Mouse (Mus musculus) limb, embryonic 12.5 days (tissue): ENCODE measurements at regions not wholly inside any gene's neighbourhood (a gene's known extent, or its start where the extent isn't known, plus 50 kb on each side); places are given as distances from the start of the nearest gene placed in this dataset.

ENCODE experiments used
- ATAC-seq: fragments of 200-750 bp; cut with Nextera tagmentation; 2 replicates; pipeline ENCODE4 v1.8.0; 2017; ENCODE audit warnings: low read depth, moderate TSS enrichment; ENCODE audit not compliant: insufficient number of reproducible peaks, insufficient read depth, low FRiP score, low TSS enrichment
- H3K27ac ChIP-seq: fragments of 300-500 bp; sonication (generic); 2 replicates; pipeline ENCODE4 v1.5.1; 2016; ENCODE audit warnings: mild to moderate bottlenecking, moderate library complexity
- H3K27me3 ChIP-seq: fragments of 300-500 bp; sonication (generic); 2 replicates; pipeline ENCODE4 v1.6.1; 2016; ENCODE audit warnings: mild to moderate bottlenecking, moderate library complexity
- H3K36me3 ChIP-seq: fragments of 300-500 bp; sonication (generic); 2 replicates; pipeline ENCODE4 v1.6.1; 2016; ENCODE audit warnings: mild to moderate bottlenecking, moderate library complexity
- H3K4me1 ChIP-seq: fragments of 300-500 bp; sonication (generic); replicated peaks from 2 replicates; pipeline ENCODE4 v1.6.1; 2016
- H3K4me2 ChIP-seq: fragments of 300-500 bp; sonication (generic); 2 replicates; pipeline ENCODE4 v1.6.1; 2016; ENCODE audit warnings: mild to moderate bottlenecking, moderate library complexity
- H3K4me3 ChIP-seq: fragments of 300-500 bp; sonication (generic); replicated peaks from 2 replicates; pipeline ENCODE4 v1.5.1; 2016; ENCODE audit warnings: mild to moderate bottlenecking
- H3K9ac ChIP-seq: fragments of 300-500 bp; sonication (generic); replicated peaks from 2 replicates; pipeline ENCODE4 v1.6.1; 2016; ENCODE audit warnings: mild to moderate bottlenecking, moderate library complexity
- H3K9me3 ChIP-seq: fragments of 300-500 bp; sonication (generic); 2 replicates; pipeline ENCODE4 v1.6.1; 2016; ENCODE audit warnings: mild to moderate bottlenecking, moderate library complexity
- WGBS: fragments of 180-500 bp; shearing (Covaris S2); methylation state at CpG from one replicate; pipeline ENCODE4 v1.1.7; 2016; 5-methylcytosine and 5-hydroxymethylcytosine counted together

DNA sequence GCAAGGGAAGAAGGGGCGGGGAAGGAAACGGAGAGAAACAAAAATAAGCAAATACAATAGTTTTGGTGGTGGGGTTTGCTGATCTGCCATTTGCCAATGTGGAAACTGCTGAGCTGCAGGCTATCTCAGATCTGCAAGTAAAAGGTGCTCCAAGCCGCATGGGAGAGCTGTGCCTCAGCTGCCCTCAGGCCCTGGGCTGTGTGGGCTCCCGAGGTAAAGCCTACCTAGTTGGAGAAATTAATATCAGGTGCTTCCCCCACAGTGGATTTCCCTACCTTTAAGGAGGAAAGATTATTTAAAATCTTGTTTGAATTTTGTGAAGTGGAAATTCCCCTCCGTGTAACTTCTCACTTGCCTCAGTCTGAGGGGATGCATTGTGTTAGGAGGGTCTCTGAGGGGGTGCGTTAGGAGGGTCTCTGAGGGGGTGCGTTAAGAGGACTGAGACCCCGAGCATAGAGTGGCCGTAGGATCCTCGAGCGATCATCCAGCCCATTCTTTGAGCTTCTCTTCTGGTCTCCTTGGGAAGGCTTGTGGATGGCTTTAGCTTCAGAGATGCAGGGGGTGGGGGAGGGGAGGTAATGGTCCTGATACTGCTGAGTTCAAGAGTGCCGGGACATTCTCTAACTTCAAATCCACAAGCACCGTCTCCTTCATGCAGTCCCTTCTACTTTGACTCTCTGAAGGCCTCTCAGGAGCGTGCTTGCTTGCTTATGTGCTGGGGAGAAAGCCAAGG is 89.9 kb upstream of the Ccnd2 start:
- no peaks in the 10 kb centered on the region for H3K9me3 ChIP-seq
- H3K27me3 ChIP-seq = no peaks in the 10 kb centered on the region
- WGBS = 61% methylated on average over 14 of the region's 14 CpGs
- no peak overlapping the region for H3K4me2 ChIP-seq
- no peaks in the 10 kb centered on the region for H3K36me3 ChIP-seq
- H3K27ac ChIP-seq = peak overlapping the region; percentile 53; the same call in 1 of the 2 replicates
- no peak for ATAC-seq
- H3K4me3 ChIP-seq = no peak overlapping the region
- H3K4me1 ChIP-seq = peaks cover 31% of the 10 kb centered on the region
- no peak overlapping the region for H3K9ac ChIP-seq

DNA sequence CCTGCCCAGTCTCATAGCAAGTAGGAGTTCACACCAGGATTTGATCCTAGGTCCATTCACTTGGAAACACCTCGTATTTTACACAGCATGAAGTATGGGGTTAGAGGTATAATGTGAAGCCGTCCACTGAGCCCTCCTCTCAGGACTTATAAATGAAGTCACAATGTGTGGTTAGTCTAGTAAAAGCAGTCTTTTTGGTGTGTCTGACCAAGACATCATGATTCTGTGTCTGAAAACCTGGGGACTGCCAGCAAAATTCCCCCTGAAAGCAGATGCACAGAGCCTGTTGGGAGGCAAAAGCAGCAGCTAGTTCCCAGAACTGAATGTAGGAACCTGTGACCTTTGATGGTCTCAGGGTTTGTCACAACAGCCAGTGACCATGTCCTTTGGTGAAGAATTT is 91.0 kb upstream of the Ccnd2 start:
- ATAC-seq = no peak
- Histone ChIP-seq H3K4me1 (peaks cover 37% of the 10 kb centered on the region), H3K27ac (no peak overlapping the region), H3K27me3 (no peaks in the 10 kb centered on the region), H3K9ac (no peak overlapping the region), H3K9me3 (no peaks in the 10 kb centered on the region), H3K4me2 (no peak overlapping the region), H3K36me3 (no peaks in the 10 kb centered on the region), H3K4me3 (no peak overlapping the region)
- WGBS = 72% methylated on average over 2 of the region's 2 CpGs

DNA sequence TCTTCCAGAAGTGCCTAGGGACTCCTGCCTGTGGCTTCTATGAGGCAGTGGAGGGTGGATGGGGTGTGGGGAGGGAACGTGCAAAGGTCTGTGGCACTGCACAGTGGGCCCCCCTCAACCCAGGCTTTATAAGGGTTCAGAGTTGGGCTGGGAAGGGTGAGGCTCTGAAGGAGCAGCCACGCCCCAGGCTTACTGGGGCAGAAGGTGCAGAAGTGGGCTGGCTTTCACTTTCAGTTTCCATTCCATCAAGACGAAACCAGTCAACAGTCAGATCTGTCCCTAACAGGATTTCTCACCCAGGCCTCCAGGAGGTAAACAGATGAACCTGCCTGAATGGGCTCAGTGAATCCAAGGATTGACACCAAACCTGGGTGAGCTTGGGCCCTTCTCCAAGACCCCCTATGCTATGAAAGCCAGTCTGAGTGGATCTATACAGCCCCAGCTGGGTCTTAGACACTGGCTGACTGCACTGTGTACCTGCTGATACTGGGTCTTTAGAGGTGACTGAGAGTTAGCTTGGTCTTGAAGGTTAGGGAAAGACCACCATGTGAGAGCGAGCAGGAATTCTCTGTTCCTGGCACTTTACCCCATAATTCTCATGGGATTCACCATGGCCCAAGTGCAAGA is 93.9 kb upstream of the Ccnd2 start:
- ATAC-seq = no peak
- Histone ChIP-seq H3K27ac (no peak overlapping the region), H3K4me3 (no peak overlapping the region), H3K9ac (no peak overlapping the region), H3K4me1 (peaks cover 50% of the 10 kb centered on the region), H3K9me3 (no peaks in the 10 kb centered on the region), H3K36me3 (no peaks in the 10 kb centered on the region), H3K4me2 (no peak overlapping the region), H3K27me3 (no peaks in the 10 kb centered on the region)
- WGBS = 77% methylated on average over 4 of the region's 4 CpGs

DNA sequence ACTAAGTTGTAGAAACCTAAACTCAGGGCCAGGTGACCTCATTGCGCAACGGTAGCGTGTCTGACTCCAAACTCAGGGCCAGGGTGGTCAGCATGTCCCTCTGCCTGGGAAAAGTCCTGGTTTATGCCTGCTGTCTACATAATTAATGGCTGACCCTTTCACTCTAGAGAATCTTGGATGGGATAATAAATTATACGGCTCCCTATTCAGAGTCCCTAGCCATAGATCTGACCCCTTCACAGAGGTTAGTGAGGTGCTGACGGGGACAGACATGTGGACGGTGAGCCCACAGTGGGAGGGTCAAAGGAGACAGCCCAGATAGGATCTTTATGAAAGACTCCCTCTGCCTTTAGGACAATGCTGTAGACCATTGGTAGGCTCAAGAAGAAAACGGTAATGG is 94.7 kb upstream of the Ccnd2 start:
- no peak for ATAC-seq
- no peak overlapping the region for H3K4me3 ChIP-seq
- peaks cover 50% of the 10 kb centered on the region for H3K4me1 ChIP-seq
- H3K27me3 ChIP-seq = no peaks in the 10 kb centered on the region
- no peaks in the 10 kb centered on the region for H3K9me3 ChIP-seq
- WGBS = 61% methylated on average over 7 of the region's 7 CpGs
- no peak overlapping the region for H3K27ac ChIP-seq
- H3K36me3 ChIP-seq = no peaks in the 10 kb centered on the region
- H3K9ac ChIP-seq = no peak overlapping the region
- H3K4me2 ChIP-seq = no peak overlapping the region

DNA sequence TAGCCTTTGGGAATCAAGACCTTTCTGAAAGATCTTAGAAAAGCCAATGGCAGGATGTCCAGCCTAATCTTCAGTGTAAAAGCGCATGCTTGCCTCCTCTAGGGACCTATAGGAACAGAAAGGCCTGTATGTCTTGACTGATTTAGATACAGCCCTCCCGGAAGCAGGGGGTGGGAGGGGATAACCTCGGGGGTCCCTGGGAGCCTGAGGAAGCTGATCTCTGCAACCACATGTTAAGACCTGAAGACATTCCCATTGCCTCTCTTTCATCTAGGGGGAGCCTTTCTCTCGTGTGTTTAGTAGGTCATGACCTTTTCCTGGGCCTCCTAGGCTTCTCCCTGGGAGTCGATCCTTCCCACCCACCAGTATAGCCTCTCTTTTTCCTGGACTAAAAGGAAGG is 95.3 kb upstream of the Ccnd2 start:
- ATAC-seq = no peak
- 35% methylated on average over 5 of the region's 5 CpGs for WGBS
- Histone ChIP-seq H3K4me2 (no peak overlapping the region), H3K4me3 (no peak overlapping the region), H3K36me3 (no peaks in the 10 kb centered on the region), H3K4me1 (peaks cover 49% of the 10 kb centered on the region), H3K9ac (no peak overlapping the region), H3K27me3 (no peaks in the 10 kb centered on the region), H3K9me3 (no peaks in the 10 kb centered on the region), H3K27ac (no peak overlapping the region)

DNA sequence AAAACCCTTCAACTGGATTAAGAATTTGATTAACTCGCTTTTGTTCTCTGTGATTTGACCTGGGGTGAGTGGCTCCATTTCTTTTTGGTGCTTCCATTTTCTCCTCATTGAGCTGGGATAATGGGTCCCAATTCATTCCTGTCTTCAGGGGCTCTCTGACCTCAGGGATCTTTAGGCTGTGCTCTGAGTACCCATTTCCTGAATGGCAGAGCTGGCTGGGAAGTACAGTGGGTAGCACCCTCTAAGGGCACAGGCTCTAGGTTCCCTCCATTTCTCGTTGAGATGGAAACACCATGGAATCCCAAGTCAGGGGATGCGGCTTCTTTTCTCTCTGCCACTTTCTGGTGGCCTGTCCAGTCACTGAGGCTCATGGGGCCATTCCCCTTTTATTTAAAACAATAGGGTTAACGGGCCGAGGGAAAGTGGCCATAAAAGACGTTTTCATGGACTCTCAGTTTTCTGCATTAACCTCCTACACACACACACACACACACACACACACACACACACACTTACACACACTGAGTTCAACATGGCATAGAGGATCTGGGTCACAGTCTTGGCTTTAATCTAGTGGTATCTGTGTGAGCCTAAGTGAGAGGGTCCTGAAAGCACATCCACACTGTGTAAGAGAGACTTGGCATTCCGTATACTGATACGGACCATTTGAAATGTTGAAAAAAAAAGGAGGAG is 98.3 kb upstream of the Ccnd2 start:
- H3K27me3 ChIP-seq = no peaks in the 10 kb centered on the region
- H3K4me2 ChIP-seq = peak overlapping the region; percentile 55
- peak overlapping the region; percentile 99 for H3K27ac ChIP-seq
- ATAC-seq = no peak
- no peaks in the 10 kb centered on the region for H3K36me3 ChIP-seq
- peaks cover 58% of the 10 kb centered on the region for H3K4me1 ChIP-seq
- 32% methylated on average over 8 of the region's 8 CpGs for WGBS
- no peak overlapping the region for H3K4me3 ChIP-seq
- H3K9me3 ChIP-seq = no peaks in the 10 kb centered on the region
- H3K9ac ChIP-seq = no peak overlapping the region

DNA sequence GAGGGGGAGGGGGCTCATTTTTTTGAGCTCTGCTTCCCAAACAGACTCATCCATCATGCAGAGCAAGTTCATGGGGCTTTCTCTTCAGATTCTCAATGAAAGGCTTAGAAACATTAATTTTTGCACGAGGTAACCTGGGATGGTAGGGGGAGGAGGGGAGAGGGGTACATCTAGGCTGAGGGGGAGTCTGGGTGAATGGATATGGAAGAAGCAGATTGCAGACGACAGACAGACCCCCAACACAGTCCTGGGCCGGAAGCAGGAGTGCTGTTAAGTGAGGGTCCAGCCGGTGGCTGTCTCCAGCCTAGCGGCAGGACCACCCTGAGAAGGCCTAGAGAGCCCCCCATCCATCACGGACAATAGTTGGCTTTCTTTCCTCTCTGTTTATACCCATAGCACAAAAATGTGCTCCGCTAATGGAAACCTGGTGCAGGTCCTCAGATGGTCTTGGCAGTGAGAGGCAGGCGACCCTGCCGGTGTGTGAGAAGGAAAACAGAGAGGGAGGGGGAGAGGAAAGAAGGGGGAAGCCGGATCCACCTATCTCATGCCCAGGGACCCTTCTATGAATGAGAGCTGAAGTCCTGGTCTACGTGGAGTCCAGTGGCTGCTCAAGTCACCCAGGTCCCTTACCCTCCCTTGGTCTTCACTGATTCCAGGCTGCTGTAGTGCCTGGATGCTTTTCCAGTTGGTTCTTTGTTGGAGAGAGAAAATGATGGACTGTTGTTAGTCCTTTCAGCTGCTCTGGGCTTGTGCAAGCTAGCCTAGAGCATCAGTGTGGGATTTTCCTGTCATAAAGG is 99.1 kb upstream of the Ccnd2 start:
- H3K4me3 ChIP-seq = peak overlapping the region; percentile 24
- ATAC-seq = peak; percentile 62
- H3K9ac ChIP-seq = peak overlapping the region; percentile 44
- H3K27ac ChIP-seq = peak overlapping the region; percentile 99
- H3K4me1 ChIP-seq = peaks cover 58% of the 10 kb centered on the region
- H3K4me2 ChIP-seq = peak overlapping the region; percentile 55
- H3K9me3 ChIP-seq = no peaks in the 10 kb centered on the region
- no peaks in the 10 kb centered on the region for H3K27me3 ChIP-seq
- H3K36me3 ChIP-seq = no peaks in the 10 kb centered on the region
- 2% methylated on average over 11 of the region's 11 CpGs for WGBS

DNA sequence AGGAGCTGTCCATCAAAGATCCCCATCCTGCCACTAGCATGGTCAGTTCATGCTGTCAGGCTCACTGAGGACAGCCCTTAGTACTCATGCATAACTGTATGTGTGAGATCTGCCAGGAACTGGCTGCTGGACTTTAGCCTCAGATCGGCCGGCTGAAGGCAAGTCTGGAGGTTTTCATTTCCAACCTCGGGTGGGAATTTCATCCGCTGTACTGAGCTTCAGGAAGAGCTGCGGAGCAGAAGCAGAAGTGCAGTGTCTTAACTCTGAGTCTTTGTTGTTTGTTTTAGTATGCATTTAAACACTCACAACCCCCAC is 99.6 kb upstream of the Ccnd2 start:
- Histone ChIP-seq H3K36me3 (no peaks in the 10 kb centered on the region), H3K4me3 (peak overlapping the region; percentile 24), H3K4me2 (peak overlapping the region; percentile 55), H3K27me3 (no peaks in the 10 kb centered on the region), H3K9ac (peak overlapping the region; percentile 44), H3K9me3 (no peaks in the 10 kb centered on the region), H3K27ac (peak overlapping the region; percentile 99), H3K4me1 (peaks cover 58% of the 10 kb centered on the region)
- peak; percentile 35 for ATAC-seq
- under 1% methylated on average over 5 of the region's 5 CpGs for WGBS

DNA sequence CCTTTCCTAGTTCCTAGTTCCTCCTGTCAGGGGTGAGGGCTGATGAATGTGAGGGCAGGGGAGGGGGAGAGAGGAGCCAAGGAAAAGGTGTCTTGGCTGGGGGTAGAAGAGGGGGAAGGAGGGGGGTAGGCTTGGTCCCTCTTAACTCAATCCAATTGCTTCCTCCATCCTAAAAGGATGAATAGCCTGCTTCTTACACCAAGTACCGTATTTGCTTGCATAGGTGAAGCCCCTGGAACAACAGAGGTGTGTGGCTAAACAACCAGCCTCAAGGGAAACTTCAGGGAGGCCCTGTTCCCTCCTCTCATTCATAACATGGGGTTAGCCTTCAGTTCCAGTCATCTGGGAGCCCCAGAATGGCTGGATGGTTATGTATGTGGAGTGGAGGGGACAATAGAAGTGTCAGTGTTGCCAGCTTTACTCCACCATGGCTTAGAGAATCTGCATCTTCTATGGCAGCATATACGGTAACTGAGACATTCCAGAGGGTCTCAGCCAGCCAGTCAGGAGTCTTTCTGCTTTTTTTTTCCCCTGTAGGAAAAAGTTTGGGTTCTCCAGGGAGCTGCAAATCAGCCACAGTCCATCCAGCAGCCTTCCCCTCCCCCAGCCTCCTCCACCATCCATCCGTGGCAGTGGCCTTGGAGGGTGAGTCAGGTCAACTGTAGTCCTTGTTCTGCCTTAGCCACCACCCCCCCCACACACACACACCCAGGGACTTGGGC is 100.2 kb upstream of the Ccnd2 start:
- peak overlapping the region; percentile 44; the same call in 1 of the 2 replicates for H3K9ac ChIP-seq
- H3K4me2 ChIP-seq = peak overlapping the region; percentile 55
- 3% methylated on average over 3 of the region's 3 CpGs for WGBS
- H3K4me1 ChIP-seq = peaks cover 54% of the 10 kb centered on the region
- peak; percentile 85 for ATAC-seq
- no peaks in the 10 kb centered on the region for H3K27me3 ChIP-seq
- no peaks in the 10 kb centered on the region for H3K9me3 ChIP-seq
- peak overlapping the region; percentile 24 for H3K4me3 ChIP-seq
- H3K36me3 ChIP-seq = no peaks in the 10 kb centered on the region
- peak overlapping the region; percentile 99 for H3K27ac ChIP-seq

DNA sequence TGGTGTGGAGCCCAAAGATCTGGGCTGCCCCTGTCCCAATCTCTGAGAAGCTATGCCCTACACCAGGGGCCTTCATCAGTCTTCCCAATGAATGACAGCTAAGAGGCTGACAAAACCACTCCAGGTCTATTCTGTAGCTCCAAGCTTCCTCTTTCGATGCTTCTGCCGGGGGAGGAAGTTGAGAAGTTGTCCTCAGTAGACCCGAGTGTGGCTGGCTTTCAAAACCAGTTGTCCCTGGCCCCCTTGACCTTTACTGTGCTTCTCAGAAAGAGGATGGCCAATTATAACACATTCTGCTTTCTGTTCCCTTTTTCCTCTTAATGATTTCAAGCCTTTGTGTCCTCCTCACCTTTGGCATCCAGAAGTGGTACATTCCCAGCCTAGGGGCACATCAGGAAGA is 101.9 kb upstream of the Ccnd2 start:
- H3K4me2 ChIP-seq = no peak overlapping the region
- no peaks in the 10 kb centered on the region for H3K27me3 ChIP-seq
- no peaks in the 10 kb centered on the region for H3K36me3 ChIP-seq
- H3K27ac ChIP-seq = no peak overlapping the region
- no peak for ATAC-seq
- no peak overlapping the region for H3K4me3 ChIP-seq
- peaks cover 43% of the 10 kb centered on the region for H3K4me1 ChIP-seq
- no peaks in the 10 kb centered on the region for H3K9me3 ChIP-seq
- WGBS = 82% methylated on average over 3 of the region's 3 CpGs
- no peak overlapping the region for H3K9ac ChIP-seq
